Mouse (Mus musculus): ENCODE measurements around the gene Cfhr1.

The Cfhr1 gene

DNA sequence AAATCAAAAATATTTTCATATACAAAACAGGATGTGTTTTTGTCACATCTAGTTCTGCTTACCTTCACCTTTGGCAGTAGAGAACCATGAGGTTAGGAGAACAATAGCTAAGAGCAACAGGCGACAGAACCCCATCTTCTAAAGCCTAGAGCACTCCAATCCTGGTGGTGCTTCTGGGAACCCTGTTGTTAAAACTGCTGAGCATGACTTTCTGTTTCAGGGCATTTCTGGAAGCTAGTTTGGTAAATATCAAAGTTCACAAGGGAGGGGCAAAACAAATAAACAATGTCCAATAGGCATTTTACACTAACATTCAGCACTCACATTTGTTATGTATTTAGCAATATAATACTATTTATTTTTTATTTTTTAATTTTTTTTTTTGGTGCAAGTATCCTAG is at the start of gene Cfhr1:
Gene Cfhr1 (minus strand): TSS at position 249 of the 400 bp plus-strand sequence.
- in situ Hi-C loops (cut with MboI, MseI): no loop called here

DNA sequence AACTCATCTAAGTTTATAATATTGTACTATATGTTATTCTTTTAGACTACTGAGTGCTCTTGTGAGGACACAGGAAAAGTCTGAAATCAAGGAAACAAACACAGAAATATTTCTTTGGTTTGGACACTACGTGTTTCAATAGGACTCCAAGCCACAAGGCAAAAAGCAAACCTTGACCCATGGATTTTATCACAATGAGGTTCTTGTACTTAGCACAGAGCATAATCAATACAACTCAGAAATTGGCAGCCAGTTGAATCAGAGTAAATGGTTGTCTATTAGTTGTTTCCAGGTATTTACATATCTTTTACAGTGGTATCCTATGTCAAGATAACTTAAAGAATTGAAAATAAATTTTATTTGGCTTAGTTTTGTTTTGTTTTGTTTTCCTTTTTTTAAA is 8.8 kb downstream of the Cfhr1 start:
- in situ Hi-C loops (cut with MboI, MseI): no loop called here

DNA sequence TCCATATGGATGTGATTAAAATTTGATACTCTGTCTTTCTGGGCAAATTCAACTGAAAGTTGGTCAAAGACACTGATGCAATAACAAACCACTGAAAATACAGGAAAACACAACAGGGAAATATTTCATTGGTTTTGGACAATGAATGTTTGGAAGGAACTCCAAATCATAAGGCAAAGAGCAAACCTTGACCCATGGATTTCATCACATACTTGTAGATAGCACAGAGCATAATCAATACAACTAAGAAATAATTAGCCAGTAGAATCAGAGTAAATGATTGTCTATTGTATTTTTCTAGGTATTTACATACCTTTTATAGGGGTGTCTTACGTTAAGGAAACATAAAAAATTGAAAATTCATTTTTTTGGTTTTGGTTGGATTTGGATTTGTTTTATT is 11.5 kb downstream of the Cfhr1 start:
- in situ Hi-C loops (cut with MboI, MseI): no loop called here

DNA sequence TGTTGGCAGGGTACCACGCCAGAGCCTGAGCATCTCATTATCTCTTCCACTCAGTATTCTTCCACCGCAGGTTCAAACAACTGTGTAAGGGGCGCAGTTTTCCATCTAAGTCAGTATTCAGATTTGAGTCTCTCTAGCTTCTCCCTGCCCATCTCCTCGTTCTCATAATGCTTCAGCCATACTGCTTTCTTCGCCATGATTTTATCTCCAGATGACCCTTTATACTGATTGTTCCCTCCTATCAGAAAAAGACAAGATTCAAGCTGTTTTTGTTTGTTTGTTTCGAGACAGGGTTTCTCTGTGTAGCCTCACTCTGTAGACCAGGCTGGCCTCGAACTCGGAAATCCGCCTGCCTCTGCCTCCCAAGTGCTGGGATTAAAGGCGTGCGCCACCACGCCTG is 45.5 kb downstream of the Cfhr1 start:
- in situ Hi-C loops (cut with MboI, MseI): loop anchor here (10.0 kb wide), 1 partner anchor 480 kb away; no protein-coding TSS in a partner anchor

DNA sequence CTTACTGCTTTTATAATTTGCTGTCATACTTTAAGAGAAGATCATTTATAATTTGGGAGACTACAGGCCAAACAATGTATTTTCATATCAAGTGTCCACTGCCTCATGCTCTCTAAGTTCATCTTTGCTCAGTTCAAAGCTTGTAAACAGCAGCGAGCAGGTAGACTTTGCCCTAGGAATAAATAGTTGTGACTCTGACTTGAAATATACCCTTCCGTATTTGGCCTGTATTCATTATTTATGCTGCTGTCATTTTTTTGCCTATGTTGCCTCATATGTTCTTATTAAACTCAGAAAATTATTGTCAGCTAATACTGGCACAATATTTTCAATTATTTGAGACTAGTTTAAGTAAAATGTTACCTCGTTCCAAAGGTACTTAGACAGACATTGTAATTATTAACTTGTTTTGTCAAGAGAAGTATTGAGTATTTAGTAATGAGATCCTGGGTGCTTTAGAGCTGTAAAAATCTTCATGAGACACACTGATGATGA is 58.8 kb downstream of the Cfhr1 start, which contains the start of gene F13b:
Gene F13b (plus strand): TSS at position 445 of the 495 bp plus-strand sequence.
- in situ Hi-C loops (cut with MboI, MseI): no loop called here

DNA sequence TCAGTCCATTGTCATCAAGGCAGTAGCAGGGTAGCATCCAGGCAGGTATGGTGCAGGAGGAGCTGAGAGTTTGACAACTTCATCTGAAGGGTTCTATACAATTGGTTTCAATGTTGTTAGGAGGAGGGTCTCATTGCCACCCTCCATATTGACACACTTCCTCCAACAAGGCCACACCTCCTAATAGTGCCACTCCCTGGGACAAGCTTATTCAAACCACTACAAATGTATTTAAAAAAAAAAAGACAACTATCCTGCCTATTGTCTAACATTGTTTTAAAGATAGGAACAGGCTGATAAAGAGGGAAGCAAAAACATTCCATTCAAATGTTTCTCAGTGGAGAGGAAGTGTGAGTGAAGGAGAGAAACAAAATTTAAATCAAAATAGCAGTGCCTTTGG is 60.3 kb downstream of the Cfhr1 start:
- in situ Hi-C loops (cut with MboI, MseI): no loop called here
